In the genomic region with DNA sequence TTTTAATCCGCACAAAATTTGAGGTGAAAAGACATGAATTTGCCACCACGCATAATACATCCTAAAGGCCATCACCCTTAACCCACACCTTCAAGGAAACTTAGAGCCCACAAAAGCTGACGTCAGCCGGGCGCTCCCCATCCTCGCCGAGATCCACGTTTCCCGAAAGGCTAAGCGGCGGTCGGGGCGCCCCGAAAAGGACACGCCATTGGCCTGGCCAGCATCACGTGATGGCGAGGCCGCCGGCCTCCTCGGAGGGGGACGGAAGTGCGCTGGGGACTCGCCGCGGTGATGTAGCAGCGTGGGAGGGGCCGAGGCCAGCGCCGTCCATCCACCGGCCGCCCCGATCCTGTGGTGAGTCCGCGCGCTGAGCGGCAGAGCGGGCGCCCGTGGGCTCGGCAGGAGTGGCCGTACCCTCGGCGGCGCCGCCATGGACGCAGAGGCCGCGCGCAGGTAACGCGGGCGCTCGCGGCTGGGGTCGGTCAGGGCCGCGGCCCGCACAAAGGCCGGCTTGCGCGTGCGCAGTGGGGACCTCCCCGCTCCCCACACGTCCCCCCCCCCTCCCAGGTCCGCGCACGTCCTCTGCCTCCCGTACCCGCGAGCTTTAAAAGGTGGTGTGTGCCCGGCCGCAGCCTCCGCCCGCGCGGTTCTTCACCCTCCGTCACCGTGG, we compare ENCODE assay signal across 8 mouse cellular contexts. TPM values are rescaled to one million over a fixed set of nuclear protein-coding genes. Genes with fewer than 3 reads are reported as not detected.
A peak's percentile ranks its signal among the peaks of the same experiment; 100 is the strongest.
DNase-seq lines count a peak whose midpoint lies in the region; ATAC-seq and TF ChIP-seq lines count a peak whose summit lies in the region.
"Not testable (repeated sequence)": the region's sequence is repeated elsewhere in the genome, so short reads cannot be mapped to it uniquely, and the experiment has no call there.

A gene (plus strand): TSS at position 243 of the 670 bp plus-strand sequence.

- peak; percentile 71 for TF ChIP-seq POLR2A in CH12.LX (IDR thresholded peaks at IDR 0.05; ENCODE audit: low read depth, low read length)
- peak; percentile 61; the same call in 1 of the 2 replicates for TF ChIP-seq POLR2A in testis, adult 2 months (IDR thresholded peaks at IDR 0.05; ENCODE audit: control insufficient read depth, low read depth, low read length)

- H3K9ac ChIP-seq in CH12.LX (ENCODE audit: insufficient read depth, low read depth), result peak within 1 kb of the TSS; percentile 98
- peak within 1 kb of the TSS; percentile 89 for H3K9ac ChIP-seq in forebrain, embryonic 12.5 days
- H3K9ac ChIP-seq in heart, postnatal 0 days (replicated peaks; ENCODE audit: low read depth, low read length), result peak within 1 kb of the TSS; percentile 63
- peak within 1 kb of the TSS; percentile 83 for H3K9ac ChIP-seq in liver, embryonic 16.5 days (ENCODE audit: low read depth, low read length)
- H3K9ac ChIP-seq in neural tube, embryonic 13.5 days, result peak within 1 kb of the TSS; percentile 87

- peaks cover 4 to 26% of the 10 kb centered on the region in 2 experiments; a peak in 3 of 4 replicates for H3K4me1 ChIP-seq in CH12.LX (ENCODE audit: control insufficient read depth in 1 of 2, insufficient read depth in 2 of 2)
- H3K4me1 ChIP-seq in forebrain, embryonic 12.5 days, result peaks cover 19% of the 10 kb centered on the region
- not testable (repeated sequence) for H3K4me1 ChIP-seq in heart, postnatal 0 days (ENCODE audit: control insufficient read depth, insufficient read depth); testis, adult 2 months (ENCODE audit: control insufficient read depth, insufficient read depth, low read length)
- H3K4me1 ChIP-seq in liver, embryonic 16.5 days (ENCODE audit: control insufficient read depth, low read depth, low read length), result peaks cover 18% of the 10 kb centered on the region
- peaks cover 25% of the 10 kb centered on the region for H3K4me1 ChIP-seq in neural tube, embryonic 13.5 days (replicated peaks)

- H3K36me3 ChIP-seq in CH12.LX (replicated peaks in 1 of 2; ENCODE audit: control insufficient read depth in 1 of 2, insufficient read depth in 1 of 2, low read length in 1 of 2), result peaks cover 0 to 28% of the 10 kb centered on the region in 2 experiments
- H3K36me3 ChIP-seq in forebrain, embryonic 12.5 days (replicated peaks), result peaks cover 26% of the 10 kb centered on the region
- 0 out of 2 replicates have a peak, but pooled peaks cover 10% of the 10 kb centered on the region for H3K36me3 ChIP-seq in heart, postnatal 0 days (replicated peaks; ENCODE audit: control insufficient read depth, insufficient read depth, low read length)
- H3K36me3 ChIP-seq in liver, embryonic 16.5 days (ENCODE audit: control insufficient read depth, insufficient read depth); testis, adult 2 months (ENCODE audit: control insufficient read depth, insufficient read depth, low read length): not testable (repeated sequence)
- peaks cover 23% of the 10 kb centered on the region for H3K36me3 ChIP-seq in neural tube, embryonic 13.5 days

- TF ChIP-seq CTCF in CH12.LX (conservative IDR thresholded peaks at IDR 0.05 in 1 of 2, IDR thresholded peaks at IDR 0.05 in 1 of 2; ENCODE audit: low read depth in 2 of 2, low read length in 2 of 2); heart, postnatal 0 days (IDR thresholded peaks at IDR 0.05; ENCODE audit: low read depth); testis, adult 2 months (IDR thresholded peaks at IDR 0.05; ENCODE audit: control insufficient read depth, insufficient read depth, insufficient replicate concordance, low read depth, low read length): not testable (repeated sequence)

- peak within 1 kb of the TSS; percentile 83 for H3K4me2 ChIP-seq in CH12.LX (ENCODE audit: insufficient read depth, low read depth, poor library complexity, severe bottlenecking)
- H3K4me2 ChIP-seq in forebrain, embryonic 12.5 days, result peak within 1 kb of the TSS; percentile 83
- H3K4me2 ChIP-seq in heart, postnatal 0 days (ENCODE audit: low read depth, low read length), result peak within 1 kb of the TSS; percentile 78
- H3K4me2 ChIP-seq in liver, embryonic 16.5 days (ENCODE audit: low read depth, low read length), result peak within 1 kb of the TSS; percentile 98
- H3K4me2 ChIP-seq in neural tube, embryonic 13.5 days, result peak within 1 kb of the TSS; percentile 89

- H3K27me3 ChIP-seq in CH12.LX (replicated peaks); forebrain, embryonic 12.5 days; heart, postnatal 0 days (ENCODE audit: control insufficient read depth, insufficient read depth, low read length); liver, embryonic 16.5 days (ENCODE audit: control insufficient read depth, insufficient read depth, low read depth, low read length); neural tube, embryonic 13.5 days; testis, adult 2 months (ENCODE audit: control insufficient read depth, insufficient read depth, low read length): not testable (repeated sequence)

- in situ Hi-C loops in CH12.LX (cut with MboI; ENCODE audit: low pct_ligation_motif_present, low pct_unique_long_range_greater_than_20kb, low sequenced_read_pairs), result not testable (repeated sequence)

- WGBS in forebrain, embryonic 12.5 days, result under 1% methylated on average over 69 of the region's 78 CpGs
- WGBS in heart, postnatal 0 days, result under 1% methylated on average over 51 of the region's 78 CpGs
- WGBS in liver, embryonic 16.5 days (ENCODE audit: insufficient replicate concordance), result under 1% methylated on average over 64 of the region's 78 CpGs
- WGBS in neural tube, embryonic 13.5 days, result 3% methylated on average over 77 of the region's 78 CpGs

- H3K4me3 ChIP-seq in CH12.LX (replicated peaks in 1 of 3; ENCODE audit: low read depth in 2 of 3, low read length in 2 of 3, poor library complexity in 1 of 3), result peak within 1 kb of the TSS; percentile 86 to 93 (median 90)
- peak within 1 kb of the TSS; percentile 78 for H3K4me3 ChIP-seq in forebrain, embryonic 12.5 days (replicated peaks)
- H3K4me3 ChIP-seq in heart, postnatal 0 days (ENCODE audit: low read depth, low read length), result peak within 1 kb of the TSS; percentile 66
- H3K4me3 ChIP-seq in liver, embryonic 16.5 days (ENCODE audit: low read depth, low read length), result peak within 1 kb of the TSS; percentile 85
- H3K4me3 ChIP-seq in neural tube, embryonic 13.5 days, result peak within 1 kb of the TSS; percentile 74
- peak within 1 kb of the TSS; percentile 91 for H3K4me3 ChIP-seq in testis, adult 2 months (ENCODE audit: control insufficient read depth, low read depth, low read length)

- TF ChIP-seq EP300 in CH12.LX (IDR thresholded peaks at IDR 0.05; ENCODE audit: low read length); heart, postnatal 0 days (IDR thresholded peaks at IDR 0.05; ENCODE audit: low read depth): not testable (repeated sequence)

- DNase-seq in CH12.LX (ENCODE audit: extremely low read depth), result peak; percentile 93
- DNase-seq in c-Kit-positive CD71-positive TER-119-positive erythroid progenitor cells, embryonic 14.5 days (ENCODE audit: low spot score), result peak; percentile 92
- peak; percentile 91 for DNase-seq in heart, postnatal 0 days (ENCODE audit: low spot score)
- peak; percentile 92 to 96 for DNase-seq in kidney, postnatal 4 days

- TF ChIP-seq RAD21 in CH12.LX (IDR thresholded peaks at IDR 0.05; ENCODE audit: low read depth, low read length), result not testable (repeated sequence)

- dilution Hi-C loops in CH12.LX (cut with MboI; ENCODE audit: extremely low pct_ligation_motif_present, extremely low pct_unique_long_range_greater_than_20kb, low sequenced_read_pairs), result not testable (repeated sequence)

- H3K9me3 ChIP-seq in CH12.LX (replicated peaks; ENCODE audit: low read length); forebrain, embryonic 12.5 days; heart, postnatal 0 days (replicated peaks; ENCODE audit: control insufficient read depth, low read length); liver, embryonic 16.5 days (replicated peaks; ENCODE audit: control insufficient read depth, low read length); neural tube, embryonic 13.5 days: not testable (repeated sequence)

- ATAC-seq in forebrain, embryonic 12.5 days (ENCODE audit: low FRiP score), result peak; percentile 98
- peak; percentile 98 for ATAC-seq in heart, postnatal 0 days (ENCODE audit: insufficient read depth, low read depth)
- ATAC-seq in liver, embryonic 16.5 days (ENCODE audit: low read depth), result peak; percentile 98
- peak; percentile 97 for ATAC-seq in neural tube, embryonic 13.5 days (ENCODE audit: low read depth)

- peaks cover 27% of the 10 kb centered on the region for H3K79me2 ChIP-seq in CH12.LX (replicated peaks; ENCODE audit: control insufficient read depth, extremely low read depth, insufficient read depth, poor library complexity, severe bottlenecking)

- peak within 1 kb of the TSS; percentile 94 for H3K27ac ChIP-seq in CH12.LX (ENCODE audit: insufficient read depth, low read depth)
- H3K27ac ChIP-seq in forebrain, embryonic 12.5 days, result peak within 1 kb of the TSS; percentile 93
- H3K27ac ChIP-seq in heart, postnatal 0 days (ENCODE audit: low read depth), result peak within 1 kb of the TSS; percentile 85
- H3K27ac ChIP-seq in liver, embryonic 16.5 days (ENCODE audit: low read length), result peak within 1 kb of the TSS; percentile 81
- peak within 1 kb of the TSS; percentile 94 for H3K27ac ChIP-seq in neural tube, embryonic 13.5 days (replicated peaks)
- H3K27ac ChIP-seq in testis, adult 2 months (ENCODE audit: control insufficient read depth, insufficient read depth, low read depth, low read length), result peak within 1 kb of the TSS; percentile 90

TF ChIP-seq in CH12.LX, 34 proteins besides CTCF, POLR2A, EP300 and RAD21 (continues in another document):
- TF ChIP-seq MAZ (IDR thresholded peaks at IDR 0.05; ENCODE audit: low read depth, low read length) (0 out of 2 replicates have a peak, but pooled peaks have one; percentile 40), ETS1 (conservative IDR thresholded peaks at IDR 0.05; ENCODE audit: low read depth, low read length) (peak; percentile 22), ZMIZ1 (IDR thresholded peaks at IDR 0.05; ENCODE audit: low read depth, low read length) (peak; percentile 70)

RNA-seq across cellular contexts. Expression of the gene that starts here (rescaled TPM):
- total RNA-seq in CH12.LX (2012; rRNA removed) (63.0 and 70.0 TPM in 2 replicates), CH12.LX (2014; rRNA removed) (85.8 and 88.9 TPM in 2 replicates)
- 115 and 129 TPM in 2 replicates for polyA plus RNA-seq in CH12.LX (2012; ENCODE audit: insufficient read length, low read depth)
- 295 and 311 TPM in 2 replicates for polyA plus RNA-seq in forebrain, embryonic 12.5 days (2016; fragmentation: Nextera tagmentation; extraction: Ambion mirVana)
- 37.5 and 43.0 TPM in 2 replicates for total RNA-seq in heart, postnatal 0 days (2014; rRNA removed; ENCODE audit: low replicate concordance)
- polyA plus RNA-seq in heart, postnatal 0 days (2015; fragmentation: Nextera tagmentation; extraction: Ambion mirVana), result 37.1 and 40.9 TPM in 2 replicates
- 27.5 and 31.5 TPM in 2 replicates for polyA plus RNA-seq in liver, embryonic 16.5 days (2015; fragmentation: Nextera tagmentation; extraction: Ambion mirVana)
- polyA plus RNA-seq in neural tube, embryonic 13.5 days (2015; fragmentation: Nextera tagmentation; extraction: Ambion mirVana), result 195 and 217 TPM in 2 replicates
- polyA plus RNA-seq in testis, adult 2 months (2012; rRNA removed), result 6.2 TPM in 2 replicates

Comparison
In these comparisons a context has a peak if more than half of its experiments do, and no peak if none do; other contexts are left out.
1. Peak in every context shown above with its lines: DNase-seq, ATAC-seq, H3K4me3 ChIP-seq and H3K27ac ChIP-seq.